Mouse (Mus musculus) neutrophil, adult 5-6 weeks (primary cell): ENCODE results near the gene Ankrd11. TPM values are rescaled to one million over a fixed set of nuclear protein-coding genes. Genes with fewer than 3 reads are reported as not detected.

Experiments used
- ATAC-seq: fragments of 151-379, 151-347 bp; 2 replicates; pipeline ENCODE4 v1.8.0; 2017; ENCODE audit warnings: mild to moderate bottlenecking, moderate TSS enrichment; ENCODE audit not compliant: insufficient number of reproducible peaks, poor library complexity, low FRiP score, severe bottlenecking; ENCODE audit errors: extremely low read depth
- total RNA-seq: library from RNA; stranded (forward); fragments of 200-1000 nt; gene quantifications from 2 replicates; pipeline ENCODE4 v1.2.3, GENCODE M21; 2017

The Ankrd11 gene
- total RNA-seq, 1 experiment from 2014 or later, result 304 TPM

DNA sequence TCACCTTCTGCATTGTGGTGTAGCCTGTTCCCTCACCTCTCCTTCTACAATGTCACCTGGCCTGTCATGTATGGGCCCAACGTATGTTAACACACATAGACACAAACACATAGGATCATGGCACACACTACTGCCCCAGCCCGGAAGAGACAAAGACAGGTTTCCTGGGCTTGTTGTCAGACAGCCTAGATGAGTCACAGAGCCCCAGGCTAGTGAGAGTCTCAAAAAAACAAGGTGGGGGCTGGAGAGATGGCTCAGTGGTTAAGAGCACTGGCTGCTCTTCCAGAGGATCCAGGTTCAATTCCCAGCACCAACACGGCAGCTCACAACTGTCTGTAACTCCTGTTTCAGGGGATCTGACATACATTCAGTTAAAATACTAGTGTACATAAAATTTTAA, 163.8 kb downstream of the Ankrd11 start:
- ATAC-seq, result no peak

DNA sequence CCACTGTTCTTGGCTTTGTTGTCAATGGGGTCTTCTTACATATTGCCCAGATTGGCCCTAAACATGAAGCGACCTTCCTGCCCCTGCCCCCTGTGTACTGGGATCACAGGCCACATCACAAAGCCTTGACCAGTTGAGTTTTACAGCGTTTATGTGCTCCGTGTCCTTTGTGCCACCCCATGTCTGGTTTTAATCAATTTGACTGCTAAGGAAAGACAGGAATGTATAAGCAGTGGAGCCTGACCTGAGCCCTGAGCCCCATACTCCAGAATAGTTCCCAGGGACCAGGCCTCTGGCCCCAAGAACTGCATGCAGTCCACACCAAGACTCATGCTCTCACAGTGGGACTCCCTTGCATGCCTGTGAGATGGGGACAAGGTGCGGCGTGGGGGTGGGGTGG, 166.9 kb downstream of the Ankrd11 start:
- ATAC-seq, result no peak

DNA sequence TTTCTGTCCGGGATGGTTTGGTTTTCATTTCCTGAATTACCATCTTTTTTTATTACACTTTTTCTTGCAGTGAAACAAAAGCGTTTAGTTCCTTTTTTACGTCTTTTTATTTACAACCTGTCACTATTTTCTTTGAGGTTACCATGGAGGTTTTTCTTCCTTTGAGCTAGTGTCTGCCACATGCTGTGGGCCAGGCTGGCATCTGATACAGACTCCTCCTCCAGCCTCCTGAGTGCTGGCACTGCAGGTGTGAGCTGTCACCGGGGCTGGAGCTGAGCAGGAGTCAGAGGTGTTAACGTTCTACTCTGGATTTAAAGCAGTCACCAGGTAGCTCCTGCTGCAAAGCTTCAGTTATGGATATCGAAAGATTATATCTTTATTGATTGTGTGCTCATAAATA, 168.9 kb downstream of the Ankrd11 start:
- ATAC-seq, result no peak

DNA sequence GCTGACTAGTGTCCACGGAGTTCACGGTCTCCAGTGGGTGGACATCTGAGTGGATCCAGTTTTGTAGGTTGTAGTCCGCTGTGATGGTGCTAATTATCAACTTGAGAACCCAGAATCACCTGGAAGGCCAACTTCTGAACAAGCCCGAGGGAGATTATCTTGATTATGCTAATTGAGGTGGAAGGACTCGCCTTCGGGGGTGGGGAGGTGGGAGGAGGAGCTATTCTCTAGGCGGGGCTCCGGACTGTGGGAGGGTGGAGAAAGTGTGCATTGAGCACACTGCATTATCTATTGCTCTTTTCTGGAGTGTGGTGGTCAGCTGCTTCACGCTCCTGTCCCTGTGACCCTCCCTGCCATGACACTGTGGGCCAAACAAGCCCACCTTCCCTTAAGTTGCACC, 170.4 kb downstream of the Ankrd11 start:
- ATAC-seq, result no peak

- peak; percentile 85 for ATAC-seq
Measured at GRCm38 (mm10) chr8:122870377-122870863, 171.7 kb downstream of the Ankrd11 start.

DNA sequence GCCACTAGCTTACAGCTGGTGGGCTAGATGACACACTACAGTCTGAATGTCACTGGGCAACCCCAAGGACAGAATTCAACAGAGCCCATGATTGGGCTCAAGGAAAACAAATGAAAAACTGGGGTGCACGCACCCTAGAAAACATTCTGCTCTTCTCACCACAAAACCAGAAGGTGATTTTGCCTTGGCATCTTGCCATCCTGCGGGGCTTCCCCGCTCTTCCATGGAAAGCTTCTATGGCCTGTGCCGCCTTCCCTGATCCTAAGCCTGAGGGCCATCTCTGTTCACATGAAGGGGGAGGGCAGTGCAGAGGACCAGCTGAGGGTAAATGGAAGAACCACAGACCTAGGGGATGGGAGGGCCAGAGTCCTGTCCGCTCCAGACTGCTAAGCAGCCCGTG, 174.1 kb downstream of the Ankrd11 start:
- no peak for ATAC-seq

DNA sequence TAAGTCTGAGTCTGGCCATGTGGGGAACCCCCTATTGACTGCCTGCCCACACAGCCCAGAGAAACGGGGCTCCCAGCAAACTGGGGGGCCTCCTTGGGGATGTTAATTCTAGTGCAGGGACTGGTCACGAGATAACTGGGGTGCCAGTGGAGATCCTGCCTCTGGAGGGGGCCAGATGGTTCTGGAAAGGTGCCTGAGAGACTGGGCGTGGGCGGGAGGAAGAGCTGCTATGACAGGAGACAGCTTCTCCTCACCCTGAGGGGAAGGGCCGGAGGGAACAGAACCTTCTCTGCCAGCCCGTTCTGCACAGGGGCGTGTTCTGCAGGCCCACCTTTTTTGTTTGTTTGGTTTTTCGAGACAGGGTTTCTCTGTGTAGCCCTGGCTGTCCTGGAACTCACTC, 175.8 kb downstream of the Ankrd11 start:
- no peak for ATAC-seq

- ATAC-seq, result no peak
Measured at GRCm38 (mm10) chr8:122865441-122865840, 176.6 kb downstream of the Ankrd11 start.

DNA sequence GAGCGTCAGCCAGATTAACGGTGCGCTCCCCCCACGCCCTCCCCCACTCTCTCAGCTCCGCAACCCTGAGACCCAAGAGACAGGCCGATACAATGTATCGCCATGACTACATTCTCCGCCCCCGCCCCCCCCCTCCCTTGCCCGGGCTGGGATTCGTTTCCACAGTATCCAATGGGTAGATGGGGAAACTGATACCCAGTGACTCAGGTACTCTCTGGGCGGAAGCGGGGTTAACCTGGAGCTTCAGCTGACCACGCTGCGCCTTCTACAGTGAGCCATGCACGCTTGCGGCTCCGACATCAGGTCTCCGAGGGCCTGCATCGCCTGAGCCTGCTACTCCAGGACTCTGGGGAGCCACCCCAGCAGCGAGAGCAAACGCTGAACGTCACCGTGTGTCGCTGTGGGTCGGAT, 177.4 kb downstream of the Ankrd11 start:
- ATAC-seq, result no peak

DNA sequence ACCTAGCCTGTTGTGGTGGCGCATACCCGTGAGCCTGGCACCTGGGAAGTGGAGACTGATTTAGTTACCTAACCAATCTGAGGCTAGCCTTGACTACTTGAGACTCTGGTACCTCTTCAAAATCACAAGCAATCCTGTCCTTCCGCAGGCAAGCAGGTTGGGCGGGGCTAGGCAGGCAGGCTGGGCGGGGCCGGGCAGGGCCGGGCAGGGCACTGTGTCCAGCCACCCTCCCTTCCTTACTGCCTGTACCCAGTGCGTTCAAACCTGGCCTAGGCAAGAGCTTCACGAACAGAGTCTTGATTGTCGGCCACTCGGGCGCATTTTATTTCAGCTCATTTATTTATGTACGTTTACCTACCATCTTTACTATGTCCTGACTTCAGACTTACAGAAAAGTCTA, 182.2 kb downstream of the Ankrd11 start:
- ATAC-seq, result no peak

GRCm38 (mm10) chr8:122856288-122856687, 185.8 kb downstream of the Ankrd11 start:
- ATAC-seq, result no peak

GRCm38 (mm10) chr8:122855123-122855522, 187.0 kb downstream of the Ankrd11 start:
- ATAC-seq, result no peak

DNA sequence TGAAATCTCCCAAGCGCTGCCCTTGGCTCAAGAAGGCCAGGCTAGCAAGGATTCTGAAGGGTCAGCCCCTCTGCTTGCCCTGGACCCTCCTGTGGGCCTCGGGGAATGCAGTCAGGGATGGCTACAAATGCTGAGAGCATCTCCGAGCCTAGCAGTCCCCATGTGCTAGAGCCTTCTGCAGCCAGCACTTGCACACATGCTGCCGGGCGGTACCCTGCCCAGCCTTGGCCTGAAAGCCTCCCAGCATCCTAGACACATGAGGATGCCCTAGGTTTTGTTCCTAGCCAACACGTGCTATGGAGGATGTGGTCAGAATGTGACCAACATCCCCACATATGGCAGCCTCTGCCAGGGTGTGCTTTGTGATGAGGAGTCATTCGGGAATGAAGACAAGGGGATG, 187.7 kb downstream of the Ankrd11 start:
- no peak for ATAC-seq

DNA sequence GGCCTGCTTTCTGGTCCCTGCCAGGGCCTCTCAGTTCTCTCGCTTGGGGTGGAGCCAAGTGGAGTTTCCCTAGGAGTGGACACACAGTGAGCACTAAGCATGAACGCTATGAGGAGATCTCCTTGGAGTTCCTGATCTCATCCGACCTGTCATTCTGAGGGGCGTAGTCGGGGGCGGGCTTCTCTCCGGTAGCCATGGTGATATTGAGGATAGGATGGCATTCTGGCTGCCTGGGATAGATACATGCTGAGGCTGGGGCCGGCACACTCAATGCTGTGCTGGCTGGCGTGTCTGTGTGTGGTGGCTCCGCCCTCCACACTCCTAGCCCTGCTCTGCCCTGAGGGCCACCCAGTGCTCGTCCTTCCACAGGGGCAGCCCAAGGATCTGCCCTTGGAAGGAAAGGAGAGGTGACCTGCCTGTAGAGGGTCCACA, 188.7 kb downstream of the Ankrd11 start:
- ATAC-seq, result no peak

GRCm38 (mm10) chr8:122852546-122852905, 189.6 kb downstream of the Ankrd11 start:
- no peak for ATAC-seq

- ATAC-seq, result no peak
Measured at GRCm38 (mm10) chr8:122851692-122852545, 190.2 kb downstream of the Ankrd11 start.

DNA sequence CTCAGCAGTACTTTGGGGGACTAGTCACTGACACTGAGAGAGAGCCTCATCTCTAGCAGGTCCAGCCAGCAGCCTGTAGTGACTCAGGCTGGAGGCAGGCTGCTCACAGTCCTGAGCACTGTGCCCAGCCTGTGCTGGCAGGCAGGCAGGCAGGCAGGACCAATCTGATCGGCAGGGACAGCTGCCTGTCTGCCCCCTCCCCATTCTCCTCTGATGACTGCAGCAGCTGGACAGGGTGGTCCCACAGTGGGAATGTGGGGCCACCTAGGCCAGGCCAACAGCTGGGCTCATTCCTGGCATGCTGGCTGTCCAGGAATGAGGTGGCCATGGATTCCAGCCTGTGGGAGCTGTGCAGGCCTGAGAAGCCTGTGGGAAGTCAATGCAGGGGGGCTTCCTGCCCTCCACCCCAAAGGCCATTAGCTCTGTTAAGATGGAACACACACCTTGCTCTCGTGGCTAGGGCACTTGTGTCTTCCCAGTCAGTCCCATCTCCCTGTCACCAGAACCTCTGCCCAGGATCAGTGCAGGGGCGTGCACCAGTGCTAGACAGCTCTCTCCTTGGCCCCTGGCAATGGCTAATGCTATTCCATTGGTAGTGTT, 191.3 kb downstream of the Ankrd11 start:
- ATAC-seq, result no peak

DNA sequence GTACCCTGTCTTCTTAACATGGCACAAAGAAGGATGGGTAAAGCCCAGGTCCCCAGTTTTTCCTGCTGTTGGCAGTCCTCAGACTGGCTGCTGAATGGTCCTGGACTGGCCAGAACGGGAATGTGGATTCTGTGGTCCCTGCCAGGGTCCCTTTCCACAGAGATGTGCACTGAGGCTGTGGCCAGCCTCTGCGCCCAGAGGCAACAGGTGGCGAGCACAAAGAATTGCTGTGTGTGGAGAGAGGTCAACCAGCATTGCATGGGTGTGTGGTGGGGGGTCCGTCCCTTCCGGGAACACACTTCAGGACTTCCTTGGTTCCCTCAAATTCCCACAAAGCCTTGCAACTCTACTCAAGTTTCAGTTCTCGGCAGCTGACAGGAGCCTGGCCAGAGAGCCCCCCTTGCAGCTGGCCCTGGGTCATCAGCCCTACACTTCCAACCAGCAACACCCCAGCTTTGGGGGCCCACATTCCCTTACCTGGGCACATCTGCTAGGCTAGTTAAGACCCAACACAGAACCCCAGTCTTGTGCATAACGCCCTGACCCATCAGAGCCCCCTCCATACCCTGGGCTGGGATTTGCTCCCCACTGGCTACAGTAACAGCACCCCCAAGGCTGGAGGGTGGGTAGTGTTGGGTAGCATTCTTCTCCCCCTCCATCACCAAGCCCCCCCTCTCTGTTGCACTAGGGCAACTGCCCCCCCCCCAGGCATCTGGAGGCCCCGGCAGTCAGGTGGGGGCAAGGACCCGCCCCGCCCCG, 192.7 kb downstream of the Ankrd11 start:
- no peak for ATAC-seq

- no peak for ATAC-seq
Measured at GRCm38 (mm10) chr8:122847829-122848561, 194.1 kb downstream of the Ankrd11 start, which contains the start of gene Cdh15. Gene Cdh15 (plus strand): TSS chr8:122847966.
